Mouse (Mus musculus) ES-E14 (cell line): Measurements from ENCODE around the gene Cux1.

ENCODE experiments used
- CHD2 ChIP-seq: IDR thresholded peaks from 2 replicates; pipeline ENCODE4 v1.6.1; 2014; ENCODE audit warnings: mild to moderate bottlenecking, low read depth, low read length, inconsistent platforms
- HCFC1 ChIP-seq: IDR thresholded peaks from 2 replicates; pipeline ENCODE4 v1.6.1; 2012; ENCODE audit warnings: low read length, inconsistent platforms, borderline replicate concordance; ENCODE audit not compliant: insufficient read depth
- ZC3H11A ChIP-seq: IDR thresholded peaks from 2 replicates; pipeline ENCODE4 v1.6.1; 2012; ENCODE audit warnings: low read depth, mild to moderate bottlenecking, inconsistent platforms, low read length, borderline replicate concordance

DNA sequence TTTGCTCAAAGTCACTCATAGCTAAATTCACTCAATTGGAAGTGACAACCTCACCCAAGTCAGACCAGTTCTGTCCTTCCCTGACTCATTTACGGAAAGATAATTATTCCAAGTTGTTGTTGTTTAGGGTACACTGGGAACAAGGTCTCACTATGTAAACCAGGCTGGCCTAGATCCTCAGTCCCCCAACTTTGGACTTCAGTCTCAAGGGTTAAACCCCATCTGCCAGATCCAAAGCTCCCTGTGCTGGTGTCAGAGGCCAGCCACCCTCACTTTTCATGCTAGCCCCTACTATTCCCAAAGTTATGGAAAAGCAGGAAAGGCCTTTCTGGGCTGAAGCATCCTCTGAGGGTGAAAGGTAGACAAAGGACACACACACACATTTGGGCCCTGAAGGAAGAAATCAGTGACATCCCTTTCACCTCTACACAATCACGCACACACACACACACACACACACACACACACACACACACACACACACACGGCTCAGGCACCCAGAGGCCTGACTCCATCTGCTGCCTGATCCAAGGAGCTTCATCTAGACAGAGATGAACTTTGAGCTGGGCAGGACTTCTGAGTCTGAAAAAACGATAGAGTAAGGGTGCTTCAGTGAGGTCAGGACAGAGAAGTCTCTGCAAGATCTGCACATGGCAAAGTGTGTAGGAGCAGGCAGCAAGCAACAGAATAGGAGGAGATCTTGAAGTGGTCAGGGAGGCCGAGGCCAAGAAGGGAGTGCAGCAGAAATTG is 31.1 kb downstream of the Cux1 start:
- TF ChIP-seq CHD2 (no peak), HCFC1 (no peak), ZC3H11A (no peak)
